Mouse (Mus musculus) kidney, adult 2 months (tissue): ENCODE measurements at regions not wholly inside any gene's neighbourhood (a gene's known extent, or its start where the extent isn't known, plus 50 kb on each side); places are given as distances from the start of the nearest gene placed in this dataset.

Experiments used
- CTCF ChIP-seq: fragments of 200-500 bp; conservative IDR thresholded peaks from 2 replicates; pipeline ENCODE4 v1.5.1; 2011; ENCODE audit warnings: low read depth, mild to moderate bottlenecking, control low read depth, low read length, moderate library complexity, mixed read lengths; ENCODE audit not compliant: insufficient read depth, insufficient read length
- POLR2A ChIP-seq: fragments of 200-500 bp; IDR thresholded peaks from one replicate; pipeline ENCODE4 v1.6.1; 2011; ENCODE audit warnings: low read depth, low read length, control low read depth

DNA sequence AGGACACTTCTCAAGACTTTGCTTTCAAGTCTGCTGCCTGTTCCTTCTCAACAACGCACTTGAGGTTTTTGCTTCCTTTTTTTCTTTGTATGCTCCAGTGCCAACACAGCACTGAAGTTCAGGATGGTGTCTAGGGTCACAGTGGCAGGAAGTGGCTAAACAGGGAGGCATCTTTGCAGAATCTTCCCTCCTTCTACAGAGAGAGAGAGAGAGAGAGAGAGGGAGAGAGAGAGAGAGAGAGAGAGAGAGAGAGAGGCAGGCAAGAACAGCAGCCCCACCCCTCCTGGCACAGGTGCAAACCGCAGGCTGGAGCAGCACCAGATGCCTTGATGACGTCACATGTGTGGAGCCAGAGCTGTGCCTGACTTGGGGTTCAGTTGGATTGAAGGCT is 71.0 kb upstream of the Armc2 start:
- TF ChIP-seq CTCF: 0 out of 2 replicates have a peak, but pooled peaks have one; percentile 3
- TF ChIP-seq POLR2A: no peak
